In the genomic region with DNA sequence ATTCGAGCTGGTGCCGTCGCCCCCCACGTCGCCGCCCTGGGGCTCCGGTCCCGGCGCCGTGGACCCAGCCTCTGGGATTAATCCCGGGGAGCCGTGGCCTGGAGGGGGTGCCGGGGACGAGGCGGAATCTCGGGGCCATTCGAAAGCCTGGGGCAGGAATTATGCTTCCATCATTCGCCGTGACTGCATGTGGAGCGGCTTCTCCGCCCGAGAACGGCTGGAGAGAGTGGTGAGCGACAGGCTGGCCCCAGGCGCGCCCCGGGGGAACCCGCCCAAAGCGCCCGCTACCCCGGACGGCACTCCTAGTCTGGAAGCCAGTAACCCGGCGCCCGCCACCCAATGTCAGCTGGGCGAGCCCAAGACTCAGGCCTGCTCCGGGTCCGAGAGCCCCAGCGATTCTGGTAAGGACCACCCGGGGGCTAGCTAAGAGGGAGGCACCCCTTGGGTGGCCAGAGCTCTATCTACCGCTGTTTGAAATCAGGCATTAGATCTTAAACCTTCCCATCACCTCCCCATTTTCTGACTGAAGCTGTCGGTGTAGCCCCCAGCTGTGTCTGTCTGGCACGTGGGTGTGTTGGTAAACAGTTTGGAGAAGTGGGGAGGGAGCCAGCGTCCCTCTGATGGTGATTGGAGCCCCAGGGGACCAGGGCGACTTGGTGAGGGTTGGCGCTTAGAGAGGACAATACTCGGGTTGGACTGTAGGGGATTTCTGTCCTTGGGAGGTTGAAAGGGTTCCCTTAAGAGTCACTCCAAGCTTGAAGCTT, we compare ENCODE assay signal across 8 mouse cellular contexts. TPM values are rescaled to one million over a fixed set of nuclear protein-coding genes. Genes with fewer than 3 reads are reported as not detected.
DNase-seq lines count a peak whose midpoint lies in the region; ATAC-seq lines count a peak whose summit lies in the region.

No protein-coding gene starts in this region.

- H3K4me1 ChIP-seq in forebrain, embryonic 14.5 days (ENCODE audit: control insufficient read depth, insufficient read depth, low read length): peaks cover 22% of the 10 kb centered on the region
- peaks cover 31% of the 10 kb centered on the region for H3K4me1 ChIP-seq in kidney, embryonic 16.5 days (ENCODE audit: insufficient read depth, low read length)

- H3K27me3 ChIP-seq in forebrain, embryonic 14.5 days (replicated peaks; ENCODE audit: control insufficient read depth, insufficient read depth, low read length): no peaks in the 10 kb centered on the region
- peaks cover 29% of the 10 kb centered on the region; the same call in 1 of the 2 replicates for H3K27me3 ChIP-seq in kidney, embryonic 16.5 days (ENCODE audit: insufficient read depth, low read length)

- under 1% methylated on average over 43 of the region's 47 CpGs for WGBS in forebrain, embryonic 14.5 days
- WGBS in kidney, embryonic 16.5 days: under 1% methylated on average over 47 of the region's 47 CpGs

- peak overlapping the region; percentile 91 for H3K4me3 ChIP-seq in forebrain, embryonic 14.5 days (ENCODE audit: low read depth, low read length)
- H3K4me3 ChIP-seq in kidney, embryonic 16.5 days (ENCODE audit: low read length): peak overlapping the region; percentile 73

- peak overlapping the region; percentile 73 for H3K4me2 ChIP-seq in forebrain, embryonic 14.5 days (ENCODE audit: low read length)
- peak overlapping the region; percentile 99 for H3K4me2 ChIP-seq in kidney, embryonic 16.5 days (replicated peaks; ENCODE audit: low read depth, low read length)

- 0 out of 2 replicates have a peak, but pooled peaks have one; percentile 4 for ATAC-seq in forebrain, embryonic 14.5 days
- ATAC-seq in kidney, embryonic 16.5 days (ENCODE audit: low FRiP score, low TSS enrichment): peak; percentile 27

- H3K36me3 ChIP-seq in forebrain, embryonic 14.5 days (ENCODE audit: control insufficient read depth, insufficient read depth, low read length): peaks cover 20% of the 10 kb centered on the region
- no peaks in the 10 kb centered on the region for H3K36me3 ChIP-seq in kidney, embryonic 16.5 days (ENCODE audit: insufficient read depth, low read length)

- no peaks in the 10 kb centered on the region for H3K9me3 ChIP-seq in forebrain, embryonic 14.5 days (replicated peaks; ENCODE audit: control insufficient read depth, low read length)
- H3K9me3 ChIP-seq in kidney, embryonic 16.5 days (ENCODE audit: low read length): no peaks in the 10 kb centered on the region

- peak; percentile 9 for DNase-seq in kidney, adult 9 months
- no peak for DNase-seq in kidney, adult 18-20 months
- peak; percentile 71 for DNase-seq in R1 (ENCODE audit: low read depth, low spot score)
- peak; percentile 79 for DNase-seq in forebrain, embryonic 14.5 days (ENCODE audit: low spot score)
- DNase-seq in lung, postnatal 36 days: peak; percentile 34
- DNase-seq in spleen, postnatal 10 days (ENCODE audit: low spot score in 2 of 2): peak; percentile 34 to 46
- DNase-seq in layer of hippocampus, adult 11-12 months (ENCODE audit: low spot score): no peak

- H3K27ac ChIP-seq in forebrain, embryonic 14.5 days (ENCODE audit: low read depth, low read length): peak overlapping the region; percentile 94
- H3K27ac ChIP-seq in kidney, embryonic 16.5 days (ENCODE audit: low read length): no peak overlapping the region

- H3K9ac ChIP-seq in forebrain, embryonic 14.5 days (ENCODE audit: low read length): peak overlapping the region; percentile 95
- H3K9ac ChIP-seq in kidney, embryonic 16.5 days (replicated peaks; ENCODE audit: low read length): peak overlapping the region; percentile 77

RNA-seq across cellular contexts. Expression of a gene that starts 1.3 kb away (rescaled TPM):
- polyA plus RNA-seq in forebrain, embryonic 14.5 days (2014; fragmentation: Nextera tagmentation; extraction: Ambion mirVana): 70.5 and 77.4 TPM in 2 replicates
- 6.8 and 7.0 TPM in 2 replicates for polyA plus RNA-seq in kidney, embryonic 16.5 days (2015; fragmentation: Nextera tagmentation; extraction: Ambion mirVana)

RNA-seq across cellular contexts. Expression of a gene that starts 19.6 kb away (rescaled TPM):
- polyA plus RNA-seq in forebrain, embryonic 14.5 days (2014; fragmentation: Nextera tagmentation; extraction: Ambion mirVana): 29.4 and 32.7 TPM in 2 replicates
- 18.1 and 21.5 TPM in 2 replicates for polyA plus RNA-seq in kidney, embryonic 16.5 days (2015; fragmentation: Nextera tagmentation; extraction: Ambion mirVana)

RNA-seq across cellular contexts. Expression of a gene that starts 35.8 kb away (rescaled TPM):
- polyA plus RNA-seq in forebrain, embryonic 14.5 days (2014; fragmentation: Nextera tagmentation; extraction: Ambion mirVana): 31.3 and 36.8 TPM in 2 replicates
- polyA plus RNA-seq in kidney, embryonic 16.5 days (2015; fragmentation: Nextera tagmentation; extraction: Ambion mirVana): 3.1 and 3.4 TPM in 2 replicates

Comparison
In these comparisons a context has a peak if more than half of its experiments do, and no peak if none do; other contexts are left out.
1. DNase-seq: peak in kidney, adult 9 months (single experiment), R1 (single experiment), forebrain, embryonic 14.5 days (single experiment), lung, postnatal 36 days (single experiment) and spleen, postnatal 10 days (2 of 2); none in kidney, adult 18-20 months (single experiment) and layer of hippocampus, adult 11-12 months (single experiment).